Mouse (Mus musculus): Measurements from ENCODE around the gene Ivns1abp. TPM values are rescaled to one million over a fixed set of nuclear protein-coding genes. Genes with fewer than 3 reads are reported as not detected.
"Not testable (repeated sequence)": the region's sequence is repeated elsewhere in the genome, so short reads cannot be mapped to it uniquely, and the experiment has no call there.

Ivns1abp gene
- 100 to 1,000 TPM; 116 to 154 (median 139) TPM for total RNA-seq (2022)

DNA sequence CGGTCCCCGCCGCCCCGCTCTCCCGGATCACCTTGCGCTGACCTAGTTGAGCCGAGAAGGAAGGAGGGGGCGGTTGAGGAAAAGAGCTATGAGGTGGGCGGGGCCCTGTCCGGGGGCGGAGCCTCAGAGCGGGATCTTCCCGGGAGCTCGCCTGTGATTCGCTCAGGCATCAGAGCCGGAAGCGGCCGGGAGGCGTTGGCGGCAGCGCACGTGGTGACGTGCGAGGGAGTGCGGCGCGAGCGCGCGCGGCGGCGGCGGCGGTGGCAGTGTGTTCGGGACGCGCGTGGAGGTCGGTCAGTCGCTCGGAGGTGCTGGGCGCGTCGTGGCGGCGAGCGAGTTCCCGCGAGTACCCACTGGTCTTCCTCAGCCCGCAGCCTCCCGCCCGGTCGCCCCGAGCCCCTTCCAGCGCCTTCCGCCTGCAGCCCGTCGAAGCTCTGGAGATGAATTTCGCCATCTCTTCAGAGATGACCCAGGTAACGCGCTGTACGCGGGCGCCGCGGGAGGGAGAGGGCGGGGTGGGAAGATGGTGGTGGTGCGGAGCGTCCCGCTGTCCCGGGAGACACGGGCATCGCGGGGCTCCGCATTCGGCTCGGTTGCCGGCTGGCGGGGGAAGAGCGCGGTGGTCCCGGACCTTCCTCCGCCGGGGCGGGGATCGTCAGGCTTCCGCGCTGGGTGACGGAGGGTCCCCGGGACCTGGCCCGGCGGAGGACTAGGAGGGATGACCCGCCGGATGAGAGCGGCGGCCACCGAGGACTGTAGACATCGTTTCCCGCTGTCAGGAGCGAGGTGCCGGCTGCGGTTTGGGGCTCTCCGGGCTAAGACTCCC, at the start of gene Ivns1abp:
Gene Ivns1abp, plus strand, starts transcription at position 195 of the 826 bp plus-strand sequence.
- DNase-seq, result peak; percentile 97

GRCm38 (mm10) chr1:151295486-151295885, 48.8 kb upstream of the Ivns1abp start:
- no peak for DNase-seq

DNA sequence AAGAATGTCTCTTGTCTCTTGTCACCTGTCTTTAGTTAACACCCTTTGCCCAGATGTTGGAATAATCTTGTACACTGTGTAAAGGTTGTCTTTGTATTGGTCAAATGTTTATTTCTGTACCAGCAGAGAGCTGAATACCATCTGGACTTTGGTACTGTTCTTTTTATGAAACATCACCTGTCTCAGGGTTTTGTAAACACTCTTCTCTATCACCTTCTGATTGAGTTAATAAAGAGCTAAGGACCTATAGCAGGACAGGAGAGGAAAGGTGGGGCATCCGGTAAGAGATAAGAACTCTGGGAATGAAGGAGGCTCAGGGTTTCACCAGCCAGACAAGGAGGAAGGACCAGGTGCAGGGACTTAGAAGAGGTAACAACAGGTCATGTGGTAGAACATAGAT, 47.7 kb upstream of the Ivns1abp start:
- no peak for DNase-seq

DNA sequence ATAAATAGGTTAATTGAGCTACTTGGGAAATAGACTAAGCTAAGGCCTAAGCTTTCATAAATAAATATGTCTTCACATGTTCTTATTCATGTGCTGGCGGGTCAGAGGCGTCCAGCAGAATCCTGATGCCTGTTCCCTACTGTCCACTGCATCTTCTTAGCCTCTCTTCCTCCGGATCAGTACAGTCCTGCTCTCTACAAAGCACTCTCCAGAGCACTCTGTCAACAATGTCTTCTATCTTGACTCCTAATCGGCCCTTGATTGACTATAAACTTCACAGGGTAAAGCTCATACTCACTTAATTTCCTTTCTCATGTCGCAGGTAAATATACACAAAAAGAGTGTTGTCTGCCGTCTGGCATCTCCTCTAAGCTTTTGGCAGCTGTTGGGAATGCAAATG, 47.3 kb upstream of the Ivns1abp start:
- no peak for DNase-seq

- DNase-seq, result no peak
Observed at GRCm38 (mm10) chr1:151297596-151297995, 46.7 kb upstream of the Ivns1abp start.

- DNase-seq, result peak; percentile 15
Observed at GRCm38 (mm10) chr1:151301456-151301855, 42.8 kb upstream of the Ivns1abp start.

DNA sequence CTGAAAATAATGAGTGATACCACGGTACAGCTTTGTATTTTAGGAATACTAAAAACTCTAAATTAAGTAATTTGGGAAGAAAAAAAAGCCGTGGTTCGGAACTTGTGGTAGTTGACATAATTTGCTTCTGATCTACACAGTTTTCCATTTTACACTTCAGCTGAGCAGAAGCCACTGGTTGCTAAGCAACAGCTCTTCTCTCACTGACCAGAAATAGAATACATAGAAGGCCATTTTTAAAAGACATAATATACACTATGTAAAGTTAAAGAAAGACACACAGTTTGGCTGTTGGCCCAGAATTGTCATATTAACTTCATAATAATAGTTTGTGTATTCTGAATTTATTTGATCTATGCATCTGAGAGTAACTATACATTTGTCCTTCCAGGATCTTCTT, 42.4 kb upstream of the Ivns1abp start:
- no peak for DNase-seq

GRCm38 (mm10) chr1:151303265-151303664, 41.0 kb upstream of the Ivns1abp start:
- no peak for DNase-seq

DNA sequence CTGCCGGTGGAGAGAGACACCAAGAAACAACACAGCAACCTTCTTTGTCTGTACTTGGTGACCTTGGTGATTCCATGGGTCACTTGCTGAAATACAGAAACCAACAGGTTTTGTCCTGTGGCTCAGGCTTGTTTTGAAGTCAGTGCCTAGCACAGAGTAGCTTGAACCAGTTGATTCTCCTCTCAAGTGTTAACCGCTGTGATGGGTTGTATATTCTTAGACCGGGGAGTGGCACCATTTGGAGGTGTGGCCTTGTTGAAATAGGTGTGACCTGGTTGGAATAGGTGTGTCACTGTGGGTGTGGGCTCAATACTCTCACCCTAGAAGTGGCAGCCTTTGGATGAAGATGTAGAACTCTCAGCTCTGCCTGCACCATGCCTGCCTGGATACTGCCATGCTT, 39.3 kb upstream of the Ivns1abp start:
- DNase-seq, result not testable (repeated sequence)

DNA sequence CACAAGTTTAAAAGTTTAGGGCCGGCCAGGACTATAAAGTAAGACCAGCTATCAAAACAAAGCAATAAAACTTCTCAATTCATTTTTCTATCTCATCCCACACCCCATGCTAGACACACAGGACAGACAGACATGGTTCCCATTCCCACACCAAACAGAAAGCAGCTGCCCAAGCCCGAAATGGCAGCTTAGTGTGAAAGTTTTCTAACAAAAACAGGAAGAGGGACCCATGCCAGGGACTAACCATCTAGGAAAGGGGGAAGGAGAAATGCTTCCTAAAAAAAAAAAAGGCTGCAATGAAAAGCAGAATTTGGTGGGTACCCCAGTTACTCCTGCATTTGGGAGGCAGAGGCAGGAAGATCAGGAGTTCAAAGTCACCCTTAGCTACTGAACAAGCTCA, 37.2 kb upstream of the Ivns1abp start:
- DNase-seq, result no peak

DNA sequence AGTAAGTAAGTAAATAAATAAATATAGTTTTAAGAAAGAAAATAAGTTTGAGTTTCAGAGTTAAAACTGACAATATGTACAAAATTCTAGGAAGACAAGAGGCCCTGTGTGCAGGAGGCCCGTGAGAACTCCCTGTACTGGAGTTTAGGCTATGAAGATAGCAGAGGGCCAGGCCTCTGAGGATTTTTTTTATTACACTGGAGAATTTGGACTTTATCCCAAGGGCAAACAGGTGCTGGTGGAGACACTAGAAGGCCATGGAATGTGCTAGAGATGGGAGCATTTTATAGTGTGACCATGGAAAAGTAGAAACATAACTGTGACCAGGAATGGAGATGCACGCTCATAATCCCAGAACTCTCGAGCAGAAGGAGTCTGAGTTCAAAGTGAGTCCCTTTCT, 36.5 kb upstream of the Ivns1abp start:
- no peak for DNase-seq

GRCm38 (mm10) chr1:151308508-151308907, 35.8 kb upstream of the Ivns1abp start:
- DNase-seq, result no peak

DNA sequence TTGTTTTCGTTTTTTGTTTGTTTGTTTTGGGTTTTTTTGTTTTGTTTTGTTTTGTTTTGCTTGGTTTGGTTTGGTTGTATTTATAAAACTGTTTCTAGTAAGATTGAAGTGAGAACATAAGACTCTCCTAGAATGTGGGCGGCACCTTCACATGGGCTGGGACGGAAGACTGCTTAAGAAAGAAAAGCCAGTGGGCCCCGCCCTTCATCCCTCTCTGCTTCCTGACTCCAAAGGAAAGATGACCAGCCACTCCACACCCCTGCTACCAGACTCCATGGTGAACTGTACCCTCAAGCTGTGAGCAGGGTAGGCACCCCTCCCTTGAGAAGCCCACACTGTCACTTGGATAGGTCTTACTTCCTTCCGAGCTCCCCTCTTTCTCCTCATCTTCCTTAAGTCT, 33.8 kb upstream of the Ivns1abp start:
- DNase-seq, result no peak

GRCm38 (mm10) chr1:151311379-151311778, 32.9 kb upstream of the Ivns1abp start:
- DNase-seq, result no peak

DNA sequence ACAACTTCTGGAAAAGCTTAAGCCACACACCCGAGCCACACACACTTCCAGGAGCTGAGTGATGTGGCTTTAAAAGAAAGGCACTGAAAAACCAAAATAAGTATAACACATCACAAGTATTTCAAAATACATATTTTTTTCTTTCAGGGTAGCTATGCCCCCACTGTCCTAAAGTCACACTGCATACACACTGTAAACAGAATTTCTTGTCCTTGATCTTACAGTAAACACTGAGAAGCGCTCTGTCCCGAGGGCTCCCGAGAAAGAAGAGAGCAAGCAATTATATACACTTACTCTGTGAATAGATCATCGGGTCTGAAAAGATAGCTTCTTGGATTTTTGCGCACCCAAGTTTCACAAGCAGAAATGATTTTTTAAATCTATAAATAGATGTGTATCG, 25.0 kb upstream of the Ivns1abp start:
- DNase-seq, result no peak

DNA sequence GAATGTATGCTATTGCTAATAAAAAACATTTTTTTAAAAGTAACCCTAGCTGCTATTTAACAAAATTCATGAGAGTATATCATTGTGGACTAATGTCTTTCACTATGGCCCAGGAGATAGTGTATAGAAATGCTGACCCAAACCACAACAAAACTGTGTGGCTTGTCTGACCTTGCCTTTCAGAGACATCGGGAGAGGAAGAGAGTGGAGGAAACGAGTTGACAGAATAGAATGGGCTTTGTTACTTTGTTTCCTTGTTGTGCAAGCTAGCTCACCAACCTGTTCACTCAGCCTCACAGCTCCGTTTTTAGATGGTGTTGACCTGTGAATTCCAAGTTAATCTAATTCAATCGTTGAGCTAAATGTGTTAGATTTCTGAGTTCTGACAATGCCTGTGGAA, 23.9 kb upstream of the Ivns1abp start:
- DNase-seq, result no peak

DNA sequence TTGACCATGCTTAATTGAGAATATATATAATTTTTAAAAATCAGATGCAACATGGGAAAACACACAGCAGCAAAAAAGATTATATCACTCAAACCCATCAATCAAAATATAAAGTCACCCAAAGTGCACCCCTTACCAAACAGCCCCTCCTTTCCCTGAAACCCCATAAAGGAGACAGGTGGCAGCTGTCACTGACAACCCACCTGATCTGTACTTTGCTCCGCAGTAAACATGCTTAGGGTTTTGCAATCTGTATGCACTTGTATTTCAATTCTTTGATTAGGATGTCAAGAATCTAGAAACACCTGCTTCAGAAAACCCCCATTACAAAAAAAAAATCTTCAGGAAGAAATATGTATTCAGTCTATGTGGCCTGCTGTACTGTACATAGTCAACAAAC, 18.9 kb upstream of the Ivns1abp start:
- DNase-seq, result no peak

DNA sequence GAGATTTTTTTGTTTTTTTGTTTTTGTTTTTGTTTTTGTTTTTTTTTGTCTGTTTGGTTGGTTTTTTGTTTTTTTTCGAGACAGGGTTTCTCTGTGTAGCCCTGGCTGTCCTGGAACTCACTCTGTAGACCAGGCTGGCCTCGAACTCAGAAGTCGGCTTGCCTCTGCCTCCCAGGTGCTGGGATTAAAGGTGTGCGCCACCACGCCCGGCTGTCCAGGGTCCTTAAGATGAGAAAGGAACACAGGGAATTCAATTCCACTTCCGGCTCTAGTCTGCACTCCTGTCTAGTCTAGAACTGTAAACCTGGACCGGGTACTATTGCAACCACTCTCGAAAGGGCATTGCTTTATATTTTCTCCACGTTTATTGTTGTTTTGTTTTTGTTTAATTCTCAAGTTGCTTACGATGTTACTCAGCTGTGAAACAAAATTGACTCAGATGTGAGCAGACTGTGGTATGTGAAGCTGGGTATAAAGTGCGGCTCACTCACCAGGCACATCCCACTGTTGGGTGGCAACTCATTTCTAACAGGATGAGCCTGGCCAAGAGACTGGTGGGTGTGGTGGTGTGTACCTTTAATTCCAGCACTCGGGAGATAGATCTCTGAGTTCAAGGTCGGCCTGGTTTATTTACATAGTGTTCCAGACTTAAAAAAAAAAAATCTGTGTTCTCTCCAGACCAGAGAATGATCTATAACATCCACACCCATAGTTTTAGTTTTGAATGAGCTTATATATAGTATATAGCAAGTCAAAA, 15.8 kb upstream of the Ivns1abp start:
- DNase-seq, result no peak

DNA sequence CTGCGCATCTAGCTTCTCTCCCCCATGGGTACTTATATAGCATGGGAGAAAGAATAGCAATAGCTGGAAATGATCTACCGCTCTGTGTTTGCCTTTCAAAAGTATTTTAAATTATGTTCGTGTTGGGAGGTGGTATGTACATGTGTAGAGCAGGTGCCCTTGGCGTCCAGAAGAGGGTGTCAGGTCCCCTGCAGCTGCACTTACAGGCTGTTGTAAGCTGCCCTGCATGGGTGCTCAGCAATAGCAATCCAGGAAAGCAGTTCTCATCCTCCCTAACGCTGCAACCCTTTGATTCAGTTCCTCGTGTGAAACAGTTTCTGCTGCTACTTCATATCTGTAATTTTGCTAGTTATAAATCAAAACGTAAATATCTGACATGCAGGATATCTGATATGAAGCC, 14.7 kb upstream of the Ivns1abp start:
- no peak for DNase-seq

- no peak for DNase-seq
Observed at GRCm38 (mm10) chr1:151332819-151333218, 11.5 kb upstream of the Ivns1abp start.

DNA sequence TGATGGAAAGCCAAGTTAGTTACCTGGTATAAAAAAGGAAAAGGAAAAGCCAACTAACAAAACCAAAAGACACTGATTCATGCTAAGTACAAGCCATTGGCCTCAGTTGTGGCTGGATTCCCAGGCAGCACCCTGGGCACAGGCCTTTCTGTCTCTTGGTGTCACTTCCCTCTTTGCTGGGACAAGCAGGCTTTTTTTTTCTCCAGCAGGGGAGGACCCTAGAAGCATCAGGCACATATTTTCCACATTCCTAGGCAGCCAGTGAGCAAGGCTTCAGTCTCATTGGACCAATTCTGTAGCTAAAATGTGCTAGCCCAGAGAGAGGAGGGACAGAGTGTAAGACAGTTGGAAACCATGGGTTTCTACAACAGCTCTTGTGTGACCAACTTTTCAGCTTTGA, 6.0 kb upstream of the Ivns1abp start:
- no peak for DNase-seq

DNA sequence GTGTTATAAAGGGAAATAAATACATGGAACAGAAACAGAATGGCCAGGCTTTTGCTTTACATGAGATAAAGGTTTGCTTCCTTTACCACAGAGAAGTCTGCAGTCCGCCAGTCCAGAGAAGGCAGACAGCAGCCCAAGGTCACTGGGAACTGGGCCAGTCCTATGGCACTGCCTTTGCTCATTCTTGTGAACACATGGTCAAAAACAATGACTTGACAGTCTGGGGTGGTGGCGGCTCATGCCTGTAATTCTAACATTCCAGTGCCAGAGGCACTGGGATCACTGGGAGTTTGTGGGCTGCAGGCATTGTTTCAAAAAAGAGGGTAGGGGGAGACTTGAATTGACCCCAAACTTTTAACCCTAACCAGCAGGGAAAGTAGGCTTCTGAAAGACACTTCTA, 5.3 kb upstream of the Ivns1abp start:
- DNase-seq, result peak; percentile 74

GRCm38 (mm10) chr1:151341321-151342044, 2.8 kb upstream of the Ivns1abp start:
- DNase-seq, result no peak

All from adrenal gland, adult 8-10 months (tissue).